Mouse (Mus musculus): ENCODE data around the gene Pde4dip. TPM values are rescaled to one million over a fixed set of nuclear protein-coding genes. Genes with fewer than 3 reads are reported as not detected.

Pde4dip gene
- polyA plus RNA-seq, 1 experiment from 2014 or later: 28.1 TPM

DNA sequence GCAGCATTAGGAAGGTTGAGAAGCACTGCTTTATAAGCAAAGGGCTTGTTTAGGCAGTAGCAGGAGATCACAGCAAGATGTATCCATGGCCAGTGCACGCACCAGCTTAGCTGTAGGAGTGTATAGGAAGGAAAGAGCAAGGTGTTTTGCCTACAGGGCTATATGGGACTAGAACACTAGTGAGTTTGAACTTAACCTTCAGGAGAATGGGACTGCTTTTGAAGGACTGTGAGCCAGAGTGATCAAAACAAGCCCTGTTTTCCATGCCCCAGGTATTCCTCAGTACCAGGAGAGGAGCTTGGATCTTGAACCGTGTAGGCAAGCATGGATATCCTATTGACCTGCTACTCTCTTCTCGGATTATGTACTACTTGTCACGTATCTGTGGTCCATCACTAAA lies 247.1 kb downstream of the Pde4dip start:
- 90% methylated on average over 4 of the region's 4 CpGs for WGBS

More for the DNA sequence above, 247.1 kb downstream of the Pde4dip start:
- no peaks in the 10 kb centered on the region for H3K4me1 ChIP-seq (ENCODE audit: insufficient read depth, low read length)
- H3K9ac ChIP-seq (replicated peaks; ENCODE audit: low read length): no peak overlapping the region
- H3K9me3 ChIP-seq (ENCODE audit: low read length): no peaks in the 10 kb centered on the region
- H3K36me3 ChIP-seq (ENCODE audit: insufficient read depth, low read length): no peaks in the 10 kb centered on the region
- ATAC-seq (ENCODE audit: low FRiP score, low TSS enrichment): no peak
- H3K4me2 ChIP-seq (replicated peaks; ENCODE audit: low read depth, low read length): no peak overlapping the region
- no peaks in the 10 kb centered on the region for H3K27me3 ChIP-seq (ENCODE audit: insufficient read depth, low read length)
- H3K4me3 ChIP-seq (ENCODE audit: low read length): no peak overlapping the region
- H3K27ac ChIP-seq (ENCODE audit: low read length): no peak overlapping the region

Small RNA genes lying within 50 kb of the gene (microRNA-seq; reads per million reads assigned to microRNA genes)
- gene Mir7225: not detected

Other genes with a start within 250 kb of the Pde4dip start
- gene Prkab2, start 230.5 kb downstream of the Pde4dip start, polyA plus RNA-seq (2015; fragmentation: Nextera tagmentation; extraction: Ambion mirVana): 6.4 and 6.9 TPM in 2 replicates
- not detected in 2 replicates for gene Gm17651, start 214.0 kb downstream of the Pde4dip start, polyA plus RNA-seq (2015; fragmentation: Nextera tagmentation; extraction: Ambion mirVana)
- 138 and 147 TPM in 2 replicates for gene Sec22b, start 12.5 kb upstream of the Pde4dip start, polyA plus RNA-seq (2015; fragmentation: Nextera tagmentation; extraction: Ambion mirVana)
- 31.1 and 33.8 TPM in 2 replicates for gene Notch2, start 124.8 kb upstream of the Pde4dip start, polyA plus RNA-seq (2015; fragmentation: Nextera tagmentation; extraction: Ambion mirVana)